Mouse (Mus musculus) heart, embryonic 16.5 days (tissue): Measurements from ENCODE around the gene Ier5. TPM values are rescaled to one million over a fixed set of nuclear protein-coding genes. Genes with fewer than 3 reads are reported as not detected.
A peak's percentile ranks its signal among the peaks of the same experiment; 100 is the strongest.

Source experiments
- ATAC-seq: fragments of 200-750 bp; cut with Nextera tagmentation; replicated peaks from 2 replicates; pipeline ENCODE4 v1.8.0; 2017; ENCODE audit warnings: moderate number of reproducible peaks; ENCODE audit not compliant: insufficient read depth, low FRiP score; ENCODE audit errors: extremely low read depth
- H3K27ac ChIP-seq: fragments of 300-500 bp; sonication (generic); 2 replicates; pipeline ENCODE4 v1.5.1; 2014; ENCODE audit warnings: mild to moderate bottlenecking, low read length, control low read depth, moderate library complexity
- H3K27me3 ChIP-seq: fragments of 300-500 bp; sonication (generic); 2 replicates; pipeline ENCODE4 v1.6.1; 2014; ENCODE audit warnings: low read length, mixed read lengths; ENCODE audit not compliant: control insufficient read depth, insufficient read depth
- H3K36me3 ChIP-seq: fragments of 300-500 bp; sonication (generic); 2 replicates; pipeline ENCODE4 v1.6.1; 2014; ENCODE audit not compliant: control insufficient read depth, insufficient read depth
- H3K4me1 ChIP-seq: fragments of 300-500 bp; sonication (generic); 2 replicates; pipeline ENCODE4 v1.6.1; 2014; ENCODE audit warnings: low read length, mixed read lengths; ENCODE audit not compliant: control insufficient read depth, insufficient read depth
- H3K4me2 ChIP-seq: fragments of 300-500 bp; sonication (generic); 2 replicates; pipeline ENCODE4 v1.6.1; 2014; ENCODE audit warnings: low read depth, mild to moderate bottlenecking, control low read depth, low read length
- H3K4me3 ChIP-seq: fragments of 300-500 bp; sonication (generic); 2 replicates; pipeline ENCODE4 v1.5.1; 2014; ENCODE audit warnings: mild to moderate bottlenecking, control low read depth, low read length
- H3K9ac ChIP-seq: fragments of 300-500 bp; sonication (generic); 2 replicates; pipeline ENCODE4 v1.6.1; 2014; ENCODE audit warnings: low read length, control low read depth
- H3K9me3 ChIP-seq: fragments of 300-500 bp; sonication (generic); replicated peaks from 2 replicates; pipeline ENCODE4 v1.6.1; 2016; ENCODE audit warnings: low read length; ENCODE audit not compliant: control insufficient read depth
- WGBS: fragments of 180-500 bp; shearing (Covaris S2); extraction: QIAGEN DNeasy Blood & Tissue Kit; methylation state at CpG from one replicate; pipeline ENCODE4 v1.1.7; 2014; 5-methylcytosine and 5-hydroxymethylcytosine counted together
- polyA plus RNA-seq: library from polyadenylated mRNA; unstranded; fragments of >200 nt; fragmentation: Nextera tagmentation; extraction: Ambion mirVana; gene quantifications from 2 replicates; pipeline ENCODE4 v1.2.1, GENCODE M21; 2015

Ier5 gene
- polyA plus RNA-seq, 1 experiment from 2014 or later = 3.9 TPM

GRCm38 (mm10) chr1:155074856-155075255 is 24.6 kb downstream of the Ier5 start:
- no peak overlapping the region for H3K4me3 ChIP-seq
- no peak overlapping the region for H3K4me2 ChIP-seq
- no peaks in the 10 kb centered on the region for H3K9me3 ChIP-seq
- H3K36me3 ChIP-seq = no peaks in the 10 kb centered on the region
- no peak for ATAC-seq
- no peak overlapping the region for H3K9ac ChIP-seq
- no peaks in the 10 kb centered on the region for H3K27me3 ChIP-seq
- WGBS = 71% methylated on average over 7 of the region's 7 CpGs
- no peak overlapping the region for H3K27ac ChIP-seq
- peaks cover 8% of the 10 kb centered on the region; the same call in 1 of the 2 replicates for H3K4me1 ChIP-seq

- Histone ChIP-seq H3K36me3 (no peaks in the 10 kb centered on the region), H3K27me3 (no peaks in the 10 kb centered on the region), H3K27ac (no peak overlapping the region), H3K9me3 (no peaks in the 10 kb centered on the region), H3K9ac (no peak overlapping the region), H3K4me1 (peaks cover 8% of the 10 kb centered on the region), H3K4me3 (no peak overlapping the region), H3K4me2 (no peak overlapping the region)
- ATAC-seq = no peak
- 84% methylated on average over 6 of the region's 6 CpGs for WGBS
These were observed 25.5 kb downstream of the Ier5 start for GRCm38 (mm10) chr1:155073905-155074304.

GRCm38 (mm10) chr1:155073133-155073532 is 26.3 kb downstream of the Ier5 start:
- no peak overlapping the region for H3K27ac ChIP-seq
- no peaks in the 10 kb centered on the region for H3K36me3 ChIP-seq
- H3K9ac ChIP-seq = no peak overlapping the region
- WGBS = 34% methylated on average over 7 of the region's 7 CpGs
- H3K4me2 ChIP-seq = no peak overlapping the region
- H3K27me3 ChIP-seq = no peaks in the 10 kb centered on the region
- H3K9me3 ChIP-seq = no peaks in the 10 kb centered on the region
- H3K4me3 ChIP-seq = no peak overlapping the region
- H3K4me1 ChIP-seq = peaks cover 8% of the 10 kb centered on the region
- ATAC-seq = no peak

GRCm38 (mm10) chr1:155071287-155071876 is 28.1 kb downstream of the Ier5 start:
- Histone ChIP-seq H3K9ac (no peak overlapping the region), H3K4me2 (no peak overlapping the region), H3K36me3 (no peaks in the 10 kb centered on the region), H3K27me3 (no peaks in the 10 kb centered on the region), H3K4me3 (no peak overlapping the region), H3K27ac (no peak overlapping the region), H3K9me3 (no peaks in the 10 kb centered on the region), H3K4me1 (peaks cover 8% of the 10 kb centered on the region)
- ATAC-seq = no peak
- WGBS = 54% methylated on average over 7 of the region's 7 CpGs

- H3K4me2 ChIP-seq = no peak overlapping the region
- H3K9me3 ChIP-seq = no peaks in the 10 kb centered on the region
- 0 out of 2 replicates have a peak, but pooled peaks have one; percentile 15 for ATAC-seq
- no peaks in the 10 kb centered on the region for H3K36me3 ChIP-seq
- H3K27me3 ChIP-seq = no peaks in the 10 kb centered on the region
- H3K27ac ChIP-seq = no peak overlapping the region
- H3K9ac ChIP-seq = no peak overlapping the region
- H3K4me3 ChIP-seq = no peak overlapping the region
- H3K4me1 ChIP-seq = peaks cover 8% of the 10 kb centered on the region
- WGBS = 77% methylated on average over 5 of the region's 5 CpGs
These were observed 28.7 kb downstream of the Ier5 start for GRCm38 (mm10) chr1:155070561-155071286.

GRCm38 (mm10) chr1:155069696-155070095 is 29.7 kb downstream of the Ier5 start:
- WGBS = 44% methylated on average over 7 of the region's 7 CpGs
- H3K27ac ChIP-seq = no peak overlapping the region
- H3K4me2 ChIP-seq = no peak overlapping the region
- ATAC-seq = no peak
- H3K27me3 ChIP-seq = no peaks in the 10 kb centered on the region
- H3K36me3 ChIP-seq = no peaks in the 10 kb centered on the region
- H3K9ac ChIP-seq = no peak overlapping the region
- peaks cover 8% of the 10 kb centered on the region for H3K4me1 ChIP-seq
- no peak overlapping the region for H3K4me3 ChIP-seq
- no peaks in the 10 kb centered on the region for H3K9me3 ChIP-seq

- Histone ChIP-seq H3K27ac (no peak overlapping the region), H3K9ac (no peak overlapping the region), H3K27me3 (no peaks in the 10 kb centered on the region), H3K4me3 (no peak overlapping the region), H3K4me2 (no peak overlapping the region), H3K36me3 (no peaks in the 10 kb centered on the region), H3K4me1 (peaks cover 4% of the 10 kb centered on the region), H3K9me3 (no peaks in the 10 kb centered on the region)
- 77% methylated on average over 5 of the region's 5 CpGs for WGBS
- no peak for ATAC-seq
These were observed 33.2 kb downstream of the Ier5 start for GRCm38 (mm10) chr1:155066196-155066595.

- H3K27ac ChIP-seq = no peak overlapping the region
- no peak overlapping the region for H3K4me3 ChIP-seq
- H3K27me3 ChIP-seq = no peaks in the 10 kb centered on the region
- H3K9ac ChIP-seq = no peak overlapping the region
- peaks cover 6% of the 10 kb centered on the region for H3K4me1 ChIP-seq
- no peaks in the 10 kb centered on the region for H3K36me3 ChIP-seq
- no peak for ATAC-seq
- WGBS = 56% methylated on average over 11 of the region's 11 CpGs
- H3K4me2 ChIP-seq = no peak overlapping the region
- H3K9me3 ChIP-seq = no peaks in the 10 kb centered on the region
These were observed 34.3 kb downstream of the Ier5 start for GRCm38 (mm10) chr1:155065068-155065701.

GRCm38 (mm10) chr1:155064649-155065048 is 34.8 kb downstream of the Ier5 start:
- no peak overlapping the region for H3K4me3 ChIP-seq
- no peak overlapping the region for H3K27ac ChIP-seq
- no peak overlapping the region for H3K9ac ChIP-seq
- WGBS = 59% methylated on average over 4 of the region's 4 CpGs
- no peaks in the 10 kb centered on the region for H3K27me3 ChIP-seq
- no peak for ATAC-seq
- no peaks in the 10 kb centered on the region for H3K9me3 ChIP-seq
- H3K4me2 ChIP-seq = no peak overlapping the region
- H3K36me3 ChIP-seq = no peaks in the 10 kb centered on the region
- peaks cover 11% of the 10 kb centered on the region for H3K4me1 ChIP-seq
